Mouse (Mus musculus) forebrain, embryonic 16.5 days (tissue): ENCODE measurements around the gene Slc31a1. TPM values are rescaled to one million over a fixed set of nuclear protein-coding genes. Genes with fewer than 3 reads are reported as not detected.

Experiments used
- ATAC-seq: fragments of 200-750 bp; cut with Nextera tagmentation; 2 replicates; pipeline ENCODE4 v1.8.0; 2017; ENCODE audit warnings: mild to moderate bottlenecking, moderate library complexity
- H3K27ac ChIP-seq: fragments of 300-500 bp; sonication (generic); 2 replicates; pipeline ENCODE4 v1.5.1; 2014; ENCODE audit warnings: low read length, control low read depth
- H3K27me3 ChIP-seq: fragments of 300-500 bp; sonication (generic); replicated peaks from 2 replicates; pipeline ENCODE4 v1.6.1; 2014; ENCODE audit warnings: low read length; ENCODE audit not compliant: control insufficient read depth, insufficient read depth
- H3K36me3 ChIP-seq: fragments of 300-500 bp; sonication (generic); 2 replicates; pipeline ENCODE4 v1.6.1; 2014; ENCODE audit not compliant: control insufficient read depth, insufficient read depth
- H3K4me1 ChIP-seq: fragments of 300-500 bp; sonication (generic); replicated peaks from 2 replicates; pipeline ENCODE4 v1.6.1; 2014; ENCODE audit warnings: low read length; ENCODE audit not compliant: control insufficient read depth, insufficient read depth
- H3K4me2 ChIP-seq: fragments of 300-500 bp; sonication (generic); 2 replicates; pipeline ENCODE4 v1.6.1; 2014; ENCODE audit warnings: mild to moderate bottlenecking, low read length, control low read depth
- H3K4me3 ChIP-seq: fragments of 300-500 bp; sonication (generic); replicated peaks from 2 replicates; pipeline ENCODE4 v1.5.1; 2014; ENCODE audit warnings: mild to moderate bottlenecking, low read length, control low read depth
- H3K9ac ChIP-seq: fragments of 300-500 bp; sonication (generic); replicated peaks from 2 replicates; pipeline ENCODE4 v1.6.1; 2014; ENCODE audit warnings: low read depth, low read length, control low read depth
- H3K9me3 ChIP-seq: fragments of 300-500 bp; sonication (generic); 2 replicates; pipeline ENCODE4 v1.6.1; 2016; ENCODE audit warnings: low read length; ENCODE audit not compliant: control insufficient read depth
- WGBS: fragments of 180-500 bp; shearing (Covaris S2); extraction: QIAGEN DNeasy Blood & Tissue Kit; methylation state at CpG from one replicate; pipeline ENCODE4 v1.1.7; 2014; 5-methylcytosine and 5-hydroxymethylcytosine counted together
- polyA plus RNA-seq: library from polyadenylated mRNA; unstranded; fragments of >200 nt; fragmentation: Nextera tagmentation; extraction: Ambion mirVana; gene quantifications from 2 replicates; pipeline ENCODE4 v1.2.1, GENCODE M21; 2015

The Slc31a1 gene
- polyA plus RNA-seq, 1 experiment from 2014 or later, result 39.6 TPM

DNA sequence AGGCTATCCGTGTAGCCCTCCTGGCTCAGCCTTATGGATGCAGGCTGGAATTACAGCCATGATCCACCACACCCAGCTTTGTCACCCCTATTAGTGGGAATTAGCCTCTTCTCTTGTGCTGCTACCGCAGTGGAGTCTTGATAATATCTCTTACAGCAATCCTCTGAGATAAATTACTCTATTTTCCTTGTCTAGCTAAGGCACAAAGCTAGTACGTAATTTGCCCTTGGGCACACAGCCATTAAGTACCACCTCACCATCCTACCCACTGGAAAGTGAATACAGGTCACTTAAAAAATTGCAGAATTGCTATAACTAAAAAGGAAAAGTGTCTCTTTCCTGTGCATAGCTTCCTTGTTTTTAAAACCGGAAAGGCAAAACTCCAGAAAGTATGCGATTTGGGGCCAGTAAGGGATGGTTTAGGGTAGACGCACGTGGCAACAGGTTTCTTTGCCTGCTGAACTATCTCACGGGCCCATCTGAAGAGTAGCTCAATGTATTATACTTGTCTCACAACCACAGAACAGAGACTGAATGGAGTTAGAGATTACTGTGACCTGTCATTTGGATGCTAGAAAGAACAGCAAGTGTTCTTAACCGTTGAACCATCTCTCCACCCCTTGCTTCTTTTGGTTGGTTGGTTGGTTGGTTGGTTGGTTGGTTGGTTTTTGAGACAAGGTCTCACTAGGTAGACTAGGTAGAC lies 12.4 kb downstream of the Slc31a1 start:
- H3K4me3 ChIP-seq, result no peak overlapping the region
- 84% methylated on average over 9 of the region's 9 CpGs for WGBS
- H3K4me1 ChIP-seq, result no peaks in the 10 kb centered on the region
- H3K36me3 ChIP-seq, result no peaks in the 10 kb centered on the region
- no peak overlapping the region for H3K9ac ChIP-seq
- ATAC-seq, result no peak
- H3K9me3 ChIP-seq, result no peaks in the 10 kb centered on the region
- no peak overlapping the region for H3K27ac ChIP-seq
- H3K27me3 ChIP-seq, result no peaks in the 10 kb centered on the region
- no peak overlapping the region for H3K4me2 ChIP-seq

DNA sequence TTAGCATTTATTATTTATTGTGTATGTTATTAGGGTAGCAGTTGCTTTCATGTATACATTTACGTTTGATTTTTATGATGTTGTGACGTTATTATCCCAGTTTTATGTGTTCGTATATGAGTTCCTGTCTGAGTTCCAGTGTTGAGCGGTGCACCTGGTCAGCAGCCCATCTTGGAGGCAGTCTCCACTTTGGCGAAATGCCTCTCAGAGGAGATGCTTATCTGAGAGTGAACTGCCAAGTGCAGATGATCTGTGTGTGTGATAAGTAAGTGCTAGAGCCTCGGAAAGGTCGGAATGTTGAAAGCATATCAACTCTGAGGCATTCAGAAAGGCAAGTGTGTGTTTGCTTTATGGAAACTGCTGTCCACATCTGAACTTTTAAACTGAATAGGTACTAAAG lies 13.1 kb downstream of the Slc31a1 start:
- no peaks in the 10 kb centered on the region for H3K4me1 ChIP-seq
- no peak overlapping the region for H3K4me3 ChIP-seq
- 92% methylated on average over 7 of the region's 7 CpGs for WGBS
- no peak for ATAC-seq
- H3K4me2 ChIP-seq, result no peak overlapping the region
- no peaks in the 10 kb centered on the region for H3K27me3 ChIP-seq
- H3K9me3 ChIP-seq, result no peaks in the 10 kb centered on the region
- H3K36me3 ChIP-seq, result no peaks in the 10 kb centered on the region
- no peak overlapping the region for H3K27ac ChIP-seq
- no peak overlapping the region for H3K9ac ChIP-seq

DNA sequence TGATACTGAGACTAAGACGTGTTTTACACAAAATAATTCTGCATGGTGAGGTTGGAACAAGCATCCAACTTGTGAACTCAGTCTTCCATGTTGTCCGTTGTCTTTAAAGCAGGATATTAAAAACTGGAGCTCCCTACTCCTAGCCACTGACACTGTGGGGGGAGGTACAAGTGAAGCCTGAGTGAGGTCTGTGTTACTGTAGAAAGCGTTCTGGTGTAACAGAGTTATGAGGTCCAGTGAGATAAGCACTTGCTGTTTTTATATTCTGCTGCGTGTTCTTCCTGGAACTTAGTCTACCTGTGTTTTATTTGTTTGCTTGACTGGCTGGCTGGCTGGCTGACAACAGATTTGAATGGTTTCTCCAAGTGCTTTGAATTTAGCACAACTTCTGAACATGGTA lies 13.8 kb downstream of the Slc31a1 start:
- no peaks in the 10 kb centered on the region for H3K36me3 ChIP-seq
- no peaks in the 10 kb centered on the region for H3K27me3 ChIP-seq
- 88% methylated on average over 4 of the region's 4 CpGs for WGBS
- H3K9me3 ChIP-seq, result no peaks in the 10 kb centered on the region
- H3K4me2 ChIP-seq, result no peak overlapping the region
- no peak overlapping the region for H3K27ac ChIP-seq
- no peak for ATAC-seq
- H3K9ac ChIP-seq, result no peak overlapping the region
- no peaks in the 10 kb centered on the region for H3K4me1 ChIP-seq
- H3K4me3 ChIP-seq, result no peak overlapping the region

DNA sequence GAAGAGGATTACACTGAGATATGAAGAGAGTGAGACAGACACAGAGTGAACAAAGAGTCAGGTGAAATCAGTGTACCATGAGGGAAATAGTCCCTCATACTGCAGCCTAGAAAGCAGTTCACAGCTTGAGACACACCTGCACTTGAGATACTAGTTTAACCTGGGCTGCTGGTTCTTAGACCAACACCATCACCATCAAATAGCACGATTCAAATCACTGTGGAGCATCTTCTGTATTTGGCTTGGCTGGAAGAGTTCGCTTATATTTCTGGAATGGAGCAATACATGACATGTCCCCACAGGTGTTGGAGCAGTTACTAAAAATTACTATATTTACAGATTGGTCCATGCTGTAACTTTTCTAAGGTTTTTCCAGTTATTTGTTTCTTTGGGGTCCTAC lies 15.6 kb downstream of the Slc31a1 start:
- 88% methylated on average over 2 of the region's 2 CpGs for WGBS
- Histone ChIP-seq H3K4me3 (no peak overlapping the region), H3K27me3 (no peaks in the 10 kb centered on the region), H3K36me3 (no peaks in the 10 kb centered on the region), H3K4me1 (no peaks in the 10 kb centered on the region), H3K27ac (no peak overlapping the region), H3K9ac (no peak overlapping the region), H3K9me3 (no peaks in the 10 kb centered on the region), H3K4me2 (no peak overlapping the region)
- no peak for ATAC-seq

DNA sequence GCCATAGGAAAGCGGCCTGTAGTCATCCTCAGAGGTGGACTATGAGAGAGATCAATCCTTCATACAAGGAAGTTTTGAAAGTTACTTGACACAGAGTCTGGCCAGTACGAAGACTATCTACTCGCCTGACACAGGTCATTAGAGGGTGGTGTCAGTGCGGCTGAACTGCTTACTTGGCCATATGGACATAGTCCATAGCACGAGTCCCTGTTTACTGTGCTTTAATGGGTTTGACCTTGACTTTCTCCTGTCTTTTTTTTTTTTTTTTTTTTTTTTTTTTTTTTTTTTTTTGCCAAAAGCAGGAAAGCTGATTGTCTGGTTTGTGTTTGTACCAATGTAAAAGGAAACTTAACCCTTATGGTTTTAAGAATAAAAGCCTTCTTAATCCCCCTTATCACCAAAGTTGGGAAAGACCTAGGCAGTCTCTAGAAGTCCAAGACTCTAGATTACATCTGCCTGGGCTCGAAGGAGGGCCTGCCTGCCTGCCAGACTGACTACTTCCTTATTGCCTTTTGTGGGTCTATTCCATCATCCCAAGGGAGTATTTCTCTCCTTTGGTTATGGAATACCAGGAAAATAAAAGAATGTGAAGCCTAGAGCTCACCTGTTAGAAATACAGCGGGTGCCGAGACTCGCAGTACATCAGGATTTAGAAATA lies 19.3 kb downstream of the Slc31a1 start:
- Histone ChIP-seq H3K27ac (no peak overlapping the region), H3K9ac (no peak overlapping the region), H3K9me3 (no peaks in the 10 kb centered on the region), H3K27me3 (no peaks in the 10 kb centered on the region), H3K4me3 (no peak overlapping the region), H3K4me1 (no peaks in the 10 kb centered on the region), H3K4me2 (no peak overlapping the region), H3K36me3 (no peaks in the 10 kb centered on the region)
- 92% methylated on average over 9 of the region's 9 CpGs for WGBS
- ATAC-seq, result no peak

DNA sequence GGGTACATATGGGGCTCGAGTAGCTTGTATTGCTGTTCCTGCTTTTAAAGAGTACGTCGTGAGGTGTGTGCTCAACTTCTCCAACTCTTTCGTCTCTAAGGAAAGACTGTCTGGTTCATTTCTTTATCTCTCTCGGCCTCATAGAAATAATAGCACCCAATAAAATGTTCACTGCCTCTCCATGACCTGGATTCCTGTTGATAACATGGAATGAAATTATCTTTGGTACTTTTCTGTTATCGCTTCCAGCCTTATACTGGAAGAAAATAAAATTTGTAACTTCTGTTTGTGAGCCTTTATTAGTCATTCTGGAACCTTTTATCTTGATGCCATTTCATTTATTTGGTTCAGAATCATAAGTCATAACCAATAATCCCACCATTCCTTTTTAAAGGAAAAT lies 22.7 kb downstream of the Slc31a1 start:
- WGBS, result 96% methylated on average over 6 of the region's 6 CpGs
- no peaks in the 10 kb centered on the region for H3K4me1 ChIP-seq
- no peak overlapping the region for H3K4me3 ChIP-seq
- ATAC-seq, result no peak
- H3K9me3 ChIP-seq, result no peaks in the 10 kb centered on the region
- H3K27me3 ChIP-seq, result no peaks in the 10 kb centered on the region
- no peak overlapping the region for H3K27ac ChIP-seq
- H3K4me2 ChIP-seq, result no peak overlapping the region
- H3K9ac ChIP-seq, result no peak overlapping the region
- H3K36me3 ChIP-seq, result no peaks in the 10 kb centered on the region

DNA sequence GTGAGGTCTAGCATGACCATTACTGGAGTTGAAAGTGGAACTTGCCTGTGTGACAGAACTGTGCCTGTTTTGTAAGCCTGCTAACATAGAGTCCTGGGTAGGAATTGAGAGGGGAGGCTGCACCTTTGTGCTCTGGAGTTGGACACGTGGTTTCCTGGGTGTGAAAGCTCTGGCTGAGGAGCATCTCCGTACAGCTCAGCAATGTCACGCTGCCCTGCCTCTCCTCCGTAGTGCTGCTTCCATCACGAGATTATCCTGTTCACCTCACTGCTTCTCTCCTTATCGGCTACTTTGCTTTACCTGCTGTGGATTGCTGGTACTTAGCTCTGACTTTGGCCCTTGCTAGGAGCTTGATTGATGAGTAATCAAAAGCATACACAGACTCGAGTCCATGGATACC lies 23.2 kb downstream of the Slc31a1 start:
- Histone ChIP-seq H3K9ac (no peak overlapping the region), H3K4me1 (no peaks in the 10 kb centered on the region), H3K27me3 (no peaks in the 10 kb centered on the region), H3K4me3 (no peak overlapping the region), H3K9me3 (no peaks in the 10 kb centered on the region), H3K4me2 (no peak overlapping the region), H3K27ac (no peak overlapping the region), H3K36me3 (no peaks in the 10 kb centered on the region)
- WGBS, result 81% methylated on average over 7 of the region's 7 CpGs
- no peak for ATAC-seq

DNA sequence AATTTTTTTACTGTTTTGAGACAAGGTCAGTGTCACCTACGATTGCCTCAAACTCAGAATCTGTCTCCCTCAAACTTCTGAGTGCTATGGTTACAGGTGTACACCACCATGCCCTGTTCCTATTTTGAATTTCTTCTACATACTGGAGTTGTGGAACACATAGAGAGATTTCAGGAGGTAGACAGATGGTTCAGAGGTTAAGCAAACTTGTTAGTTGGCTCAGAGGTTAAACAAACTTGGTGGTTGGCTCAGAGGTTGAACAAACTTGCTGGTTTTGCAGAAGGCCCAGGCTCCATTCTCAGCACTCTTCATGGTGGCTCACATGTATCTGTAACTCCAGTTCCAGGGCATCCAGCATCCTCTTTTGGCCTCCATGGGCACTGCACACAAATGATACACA lies 23.6 kb downstream of the Slc31a1 start:
- Histone ChIP-seq H3K27me3 (no peaks in the 10 kb centered on the region), H3K4me3 (no peak overlapping the region), H3K9me3 (no peaks in the 10 kb centered on the region), H3K4me1 (no peaks in the 10 kb centered on the region), H3K27ac (no peak overlapping the region), H3K9ac (no peak overlapping the region), H3K36me3 (no peaks in the 10 kb centered on the region), H3K4me2 (no peak overlapping the region)
- WGBS, result 90% methylated on average over 1 of the region's 1 CpGs
- ATAC-seq, result no peak

DNA sequence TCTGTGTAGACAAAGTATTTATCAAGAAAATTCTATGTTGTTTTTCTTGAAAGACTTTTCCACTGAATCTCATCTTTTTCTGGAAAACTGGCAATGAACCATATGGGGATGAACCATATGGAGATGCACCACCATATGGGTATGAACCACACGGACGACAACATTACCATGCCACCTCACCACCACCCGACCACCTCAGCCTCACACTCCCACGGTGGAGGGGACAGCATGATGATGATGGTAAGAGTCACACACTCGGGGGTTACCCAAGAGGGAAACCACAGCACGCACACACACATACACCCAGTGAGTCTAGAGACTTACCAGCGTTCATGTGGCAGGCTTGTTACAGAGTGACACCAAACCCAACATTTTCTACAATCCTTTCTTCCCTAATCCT lies 24.9 kb downstream of the Slc31a1 start:
- Histone ChIP-seq H3K4me1 (no peaks in the 10 kb centered on the region), H3K9me3 (no peaks in the 10 kb centered on the region), H3K27me3 (no peaks in the 10 kb centered on the region), H3K4me3 (no peak overlapping the region), H3K27ac (no peak overlapping the region), H3K4me2 (no peak overlapping the region), H3K9ac (no peak overlapping the region), H3K36me3 (peaks cover 4% of the 10 kb centered on the region)
- 85% methylated on average over 7 of the region's 7 CpGs for WGBS
- ATAC-seq, result no peak
